Mouse (Mus musculus) monocyte, adult 5-6 weeks (primary cell): ENCODE results near the gene Trmt112. TPM values are rescaled to one million over a fixed set of nuclear protein-coding genes. Genes with fewer than 3 reads are reported as not detected.
A peak's percentile ranks its signal among the peaks of the same experiment; 100 is the strongest.

Experiments used
- ATAC-seq: fragments of 153-309, 156-312 bp; replicated peaks from 2 replicates; pipeline ENCODE4 v1.8.0; 2017; ENCODE audit warnings: mild to moderate bottlenecking; ENCODE audit not compliant: low TSS enrichment, insufficient number of reproducible peaks, severe bottlenecking, poor library complexity, low FRiP score
- total RNA-seq: library from RNA; stranded (forward); fragments of 200-1000, 200-491, 200-594 nt; gene quantifications from 3 replicates; pipeline ENCODE4 v1.2.3, GENCODE M21; 2017

The Trmt112 gene
- total RNA-seq, 1 experiment from 2014 or later: 85.6 TPM

- ATAC-seq: peak; percentile 89
These were observed 12.4 kb downstream of the Trmt112 start, which contains the start of gene Esrra for GRCm38 (mm10) chr19:6921647-6922567. TSS of gene Esrra (minus strand) at chr19:6921813.

- no peak for ATAC-seq
These were observed 13.6 kb downstream of the Trmt112 start for GRCm38 (mm10) chr19:6922901-6923735.

GRCm38 (mm10) chr19:6924461-6925306 is 15.2 kb downstream of the Trmt112 start:
- no peak for ATAC-seq

GRCm38 (mm10) chr19:6925307-6925573 is 15.7 kb downstream of the Trmt112 start, which contains the start of gene Catsperz:
TSS of gene Catsperz (minus strand) at chr19:6925380.
- ATAC-seq: no peak

- no peak for ATAC-seq
These were observed 16.3 kb downstream of the Trmt112 start for GRCm38 (mm10) chr19:6925611-6926329.

GRCm38 (mm10) chr19:6926559-6927255 is 17.2 kb downstream of the Trmt112 start:
- no peak for ATAC-seq

- no peak for ATAC-seq
These were observed 18.6 kb downstream of the Trmt112 start for GRCm38 (mm10) chr19:6928080-6928479.

- ATAC-seq: no peak
These were observed 21.5 kb downstream of the Trmt112 start for GRCm38 (mm10) chr19:6931002-6931401.

GRCm38 (mm10) chr19:6932018-6932417 is 22.5 kb downstream of the Trmt112 start:
- ATAC-seq: no peak

GRCm38 (mm10) chr19:6933102-6933435 is 23.6 kb downstream of the Trmt112 start:
- ATAC-seq: no peak

- ATAC-seq: 0 out of 2 replicates have a peak, but pooled peaks have one; percentile 15
These were observed 24.1 kb downstream of the Trmt112 start for GRCm38 (mm10) chr19:6933436-6934194.

- no peak for ATAC-seq
These were observed 24.9 kb downstream of the Trmt112 start, which contains the start of gene Kcnk4 for GRCm38 (mm10) chr19:6934195-6934977. TSS of gene Kcnk4 (minus strand) at chr19:6934515.

GRCm38 (mm10) chr19:6936299-6936698 is 26.8 kb downstream of the Trmt112 start:
- 0 out of 2 replicates have a peak, but pooled peaks have one; percentile 29 for ATAC-seq

- no peak for ATAC-seq
These were observed 28.3 kb downstream of the Trmt112 start for GRCm38 (mm10) chr19:6937541-6938465.
